Mouse (Mus musculus) lung, adult 2 months (tissue): ENCODE measurements around the gene Map9.

ENCODE experiments used
- CTCF ChIP-seq: fragments of 200-500 bp; IDR thresholded peaks from 2 replicates; pipeline ENCODE4 v1.5.1; 2011; ENCODE audit warnings: mild to moderate bottlenecking, low read length, control low read depth; ENCODE audit not compliant: insufficient read depth
- POLR2A ChIP-seq: fragments of 200-500 bp; IDR thresholded peaks from 2 replicates; pipeline ENCODE4 v1.6.1; 2011; ENCODE audit warnings: low read depth, mild to moderate bottlenecking, control low read depth, low read length, borderline replicate concordance; ENCODE audit errors: extremely low read depth

DNA sequence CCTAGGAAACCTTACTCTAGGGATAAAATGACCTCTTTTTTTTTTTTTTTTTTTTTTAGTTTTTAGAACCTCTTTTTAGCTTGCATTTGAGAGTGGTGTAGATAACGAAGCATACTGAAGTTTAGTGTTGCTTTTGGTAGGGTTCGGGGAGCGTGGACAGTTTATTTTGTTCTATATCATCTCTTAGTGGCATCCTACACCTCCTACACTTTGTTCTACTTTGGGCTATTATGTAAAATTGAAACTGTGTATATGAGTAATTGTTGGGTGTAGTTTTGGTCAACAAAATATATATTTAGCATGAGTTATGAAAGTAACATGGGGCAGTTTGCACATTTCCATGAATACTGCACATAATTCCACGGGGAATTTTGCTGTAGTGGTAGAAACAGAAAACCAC is 42.1 kb upstream of the Map9 start:
- TF ChIP-seq CTCF: no peak
- no peak for TF ChIP-seq POLR2A
